Mouse (Mus musculus): ENCODE data around the gene Rhot1. TPM values are rescaled to one million over a fixed set of nuclear protein-coding genes. Genes with fewer than 3 reads are reported as not detected.
"Not testable (repeated sequence)": the region's sequence is repeated elsewhere in the genome, so short reads cannot be mapped to it uniquely, and the experiment has no call there.

Rhot1 gene
- polyA plus RNA-seq, 1 experiment from 2014 or later, result 56.5 TPM

GRCm38 (mm10) chr11:80176911-80177895 is 31.6 kb upstream of the Rhot1 start:
- Histone ChIP-seq H3K9ac (no peak overlapping the region), H3K4me2 (replicated peaks) (no peak overlapping the region), H3K4me1 (no peaks in the 10 kb centered on the region), H3K4me3 (replicated peaks) (no peak overlapping the region), H3K9me3 (replicated peaks) (no peaks in the 10 kb centered on the region), H3K27me3 (no peaks in the 10 kb centered on the region), H3K36me3 (no peaks in the 10 kb centered on the region), H3K27ac (replicated peaks) (no peak overlapping the region)
- no peak for ATAC-seq (ENCODE audit: insufficient number of reproducible peaks, low FRiP score, low TSS enrichment, low read depth)
- 66% methylated on average over 11 of the region's 11 CpGs for WGBS

GRCm38 (mm10) chr11:80178316-80178715 is 30.5 kb upstream of the Rhot1 start:
- WGBS, result 72% methylated on average over 8 of the region's 8 CpGs
- Histone ChIP-seq H3K4me1 (no peaks in the 10 kb centered on the region), H3K27ac (replicated peaks) (no peak overlapping the region), H3K36me3 (no peaks in the 10 kb centered on the region), H3K9ac (no peak overlapping the region), H3K4me3 (replicated peaks) (no peak overlapping the region), H3K4me2 (replicated peaks) (no peak overlapping the region), H3K27me3 (no peaks in the 10 kb centered on the region), H3K9me3 (replicated peaks) (no peaks in the 10 kb centered on the region)
- no peak for ATAC-seq (ENCODE audit: insufficient number of reproducible peaks, low FRiP score, low TSS enrichment, low read depth)

GRCm38 (mm10) chr11:80181021-80181749 is 27.6 kb upstream of the Rhot1 start:
- no peak overlapping the region for H3K4me2 ChIP-seq (replicated peaks)
- H3K36me3 ChIP-seq, result no peaks in the 10 kb centered on the region
- WGBS, result 69% methylated on average over 5 of the region's 5 CpGs
- H3K4me1 ChIP-seq, result no peaks in the 10 kb centered on the region
- no peak for ATAC-seq (ENCODE audit: insufficient number of reproducible peaks, low FRiP score, low TSS enrichment, low read depth)
- no peak overlapping the region for H3K9ac ChIP-seq
- H3K27ac ChIP-seq (replicated peaks), result no peak overlapping the region
- no peaks in the 10 kb centered on the region for H3K9me3 ChIP-seq (replicated peaks)
- H3K4me3 ChIP-seq (replicated peaks), result no peak overlapping the region
- no peaks in the 10 kb centered on the region for H3K27me3 ChIP-seq

GRCm38 (mm10) chr11:80183054-80183704 is 25.6 kb upstream of the Rhot1 start:
- not testable (repeated sequence) for H3K9me3 ChIP-seq (replicated peaks); H3K4me1 ChIP-seq; H3K36me3 ChIP-seq; H3K27me3 ChIP-seq
- WGBS, result 39% methylated on average over 12 of the region's 12 CpGs
- peak; percentile 63 for ATAC-seq (ENCODE audit: insufficient number of reproducible peaks, low FRiP score, low TSS enrichment, low read depth)
- Histone ChIP-seq H3K27ac (replicated peaks) (peak overlapping the region; percentile 87), H3K9ac (peak overlapping the region; percentile 81), H3K4me2 (replicated peaks) (peak overlapping the region; percentile 74), H3K4me3 (replicated peaks) (peak overlapping the region; percentile 77)

- Histone ChIP-seq H3K4me2 (replicated peaks) (peak within 1 kb of the TSS; percentile 74), H3K27me3 (no peaks in the 10 kb centered on the region), H3K27ac (replicated peaks) (peak within 1 kb of the TSS; percentile 87), H3K9me3 (replicated peaks) (no peaks in the 10 kb centered on the region), H3K9ac (peak within 1 kb of the TSS; percentile 81), H3K4me3 (replicated peaks) (peak within 1 kb of the TSS; percentile 77), H3K4me1 (no peaks in the 10 kb centered on the region), H3K36me3 (no peaks in the 10 kb centered on the region)
- ATAC-seq (ENCODE audit: insufficient number of reproducible peaks, low FRiP score, low TSS enrichment, low read depth), result peak; percentile 90
- WGBS, result 1% methylated on average over 33 of the region's 33 CpGs
These were observed 25.0 kb upstream of the Rhot1 start, which contains the start of gene Rnf135 for GRCm38 (mm10) chr11:80183705-80184255. Rnf135 (plus strand) TSS chr11:80183851.

GRCm38 (mm10) chr11:80184531-80185071 is 24.2 kb upstream of the Rhot1 start:
- no peak overlapping the region for H3K9ac ChIP-seq
- H3K9me3 ChIP-seq (replicated peaks), result no peaks in the 10 kb centered on the region
- 85% methylated on average over 6 of the region's 6 CpGs for WGBS
- peak overlapping the region; percentile 74 for H3K4me2 ChIP-seq (replicated peaks)
- no peaks in the 10 kb centered on the region for H3K36me3 ChIP-seq
- no peak for ATAC-seq (ENCODE audit: insufficient number of reproducible peaks, low FRiP score, low TSS enrichment, low read depth)
- peak overlapping the region; percentile 77 for H3K4me3 ChIP-seq (replicated peaks)
- H3K27ac ChIP-seq (replicated peaks), result peak overlapping the region; percentile 87; the same call in 1 of the 2 replicates
- H3K27me3 ChIP-seq, result no peaks in the 10 kb centered on the region
- H3K4me1 ChIP-seq, result no peaks in the 10 kb centered on the region

GRCm38 (mm10) chr11:80185441-80185976 is 23.3 kb upstream of the Rhot1 start:
- H3K27ac ChIP-seq (replicated peaks); H3K4me2 ChIP-seq (replicated peaks); H3K4me1 ChIP-seq; H3K9me3 ChIP-seq (replicated peaks); ATAC-seq (ENCODE audit: insufficient number of reproducible peaks, low FRiP score, low TSS enrichment, low read depth); H3K36me3 ChIP-seq; H3K9ac ChIP-seq; H3K27me3 ChIP-seq; H3K4me3 ChIP-seq (replicated peaks): not testable (repeated sequence)
- 59% methylated on average over 5 of the region's 5 CpGs for WGBS

- Histone ChIP-seq H3K4me2 (replicated peaks) (no peak overlapping the region), H3K9ac (no peak overlapping the region), H3K27me3 (no peaks in the 10 kb centered on the region), H3K36me3 (peaks cover 14% of the 10 kb centered on the region), H3K4me3 (replicated peaks) (no peak overlapping the region), H3K27ac (replicated peaks) (no peak overlapping the region), H3K4me1 (no peaks in the 10 kb centered on the region), H3K9me3 (replicated peaks) (no peaks in the 10 kb centered on the region)
- WGBS, result 70% methylated on average over 4 of the region's 4 CpGs
- ATAC-seq (ENCODE audit: insufficient number of reproducible peaks, low FRiP score, low TSS enrichment, low read depth), result no peak
These were observed 18.5 kb upstream of the Rhot1 start for GRCm38 (mm10) chr11:80190280-80190679.

- Histone ChIP-seq H3K36me3 (peaks cover 14% of the 10 kb centered on the region), H3K4me2 (replicated peaks) (no peak overlapping the region), H3K4me1 (no peaks in the 10 kb centered on the region), H3K9me3 (replicated peaks) (no peaks in the 10 kb centered on the region), H3K4me3 (replicated peaks) (no peak overlapping the region), H3K27ac (replicated peaks) (no peak overlapping the region), H3K27me3 (no peaks in the 10 kb centered on the region), H3K9ac (no peak overlapping the region)
- WGBS, result 71% methylated on average over 4 of the region's 4 CpGs
- no peak for ATAC-seq (ENCODE audit: insufficient number of reproducible peaks, low FRiP score, low TSS enrichment, low read depth)
These were observed 15.0 kb upstream of the Rhot1 start for GRCm38 (mm10) chr11:80193827-80194226.

GRCm38 (mm10) chr11:80196351-80196750 is 12.5 kb upstream of the Rhot1 start:
- peaks cover 14% of the 10 kb centered on the region for H3K36me3 ChIP-seq
- H3K27me3 ChIP-seq, result no peaks in the 10 kb centered on the region
- no peak overlapping the region for H3K4me2 ChIP-seq (replicated peaks)
- H3K4me1 ChIP-seq, result no peaks in the 10 kb centered on the region
- H3K9me3 ChIP-seq (replicated peaks), result no peaks in the 10 kb centered on the region
- no peak overlapping the region for H3K4me3 ChIP-seq (replicated peaks)
- ATAC-seq (ENCODE audit: insufficient number of reproducible peaks, low FRiP score, low TSS enrichment, low read depth), result no peak
- H3K9ac ChIP-seq, result no peak overlapping the region
- H3K27ac ChIP-seq (replicated peaks), result no peak overlapping the region
- WGBS, result 83% methylated on average over 7 of the region's 7 CpGs

All from embryonic facial prominence, embryonic 15.5 days (tissue).